Mouse (Mus musculus) forebrain, embryonic 10.5 days (tissue): ENCODE results near the gene Nudc. TPM values are rescaled to one million over a fixed set of nuclear protein-coding genes. Genes with fewer than 3 reads are reported as not detected.
"Not testable (repeated sequence)": the region's sequence is repeated elsewhere in the genome, so short reads cannot be mapped to it uniquely, and the experiment has no call there.

Source experiments
- DNase-seq: peaks from one replicate; pipeline ENCODE4 v3.0.0-alpha.2; 2017; ENCODE audit warnings: low spot score; ENCODE audit errors: extremely low spot score
- H3K27ac ChIP-seq: fragments of 300-500 bp; sonication (generic); 2 replicates; pipeline ENCODE4 v1.5.1; 2016; ENCODE audit warnings: mild to moderate bottlenecking
- H3K27me3 ChIP-seq: fragments of 300-500 bp; sonication (generic); 2 replicates; pipeline ENCODE4 v1.6.1; 2016; ENCODE audit warnings: mild to moderate bottlenecking; ENCODE audit not compliant: poor library complexity, severe bottlenecking
- H3K36me3 ChIP-seq: fragments of 300-500 bp; sonication (generic); replicated peaks from 2 replicates; pipeline ENCODE4 v1.6.1; 2016; ENCODE audit warnings: mild to moderate bottlenecking, moderate library complexity
- H3K4me1 ChIP-seq: fragments of 300-500 bp; sonication (generic); 2 replicates; pipeline ENCODE4 v1.6.1; 2016
- H3K4me3 ChIP-seq: fragments of 300-500 bp; sonication (generic); 2 replicates; pipeline ENCODE4 v1.5.1; 2016; ENCODE audit warnings: mild to moderate bottlenecking, moderate library complexity
- H3K9me3 ChIP-seq: fragments of 300-500 bp; sonication (generic); 2 replicates; pipeline ENCODE4 v1.6.1; 2016; ENCODE audit warnings: mild to moderate bottlenecking, moderate library complexity
- WGBS: fragments of 180-500 bp; shearing (Covaris S2); methylation state at CpG from one replicate; pipeline ENCODE4 v1.1.7; 2016; 5-methylcytosine and 5-hydroxymethylcytosine counted together
- polyA plus RNA-seq: library from polyadenylated mRNA; unstranded; fragments of >200 nt; fragmentation: Nextera tagmentation; extraction: Ambion mirVana; gene quantifications from 2 replicates; pipeline ENCODE4 v1.2.1, GENCODE M21; 2016

Gene Nudc
- polyA plus RNA-seq, 1 experiment from 2014 or later: 475 TPM

DNA sequence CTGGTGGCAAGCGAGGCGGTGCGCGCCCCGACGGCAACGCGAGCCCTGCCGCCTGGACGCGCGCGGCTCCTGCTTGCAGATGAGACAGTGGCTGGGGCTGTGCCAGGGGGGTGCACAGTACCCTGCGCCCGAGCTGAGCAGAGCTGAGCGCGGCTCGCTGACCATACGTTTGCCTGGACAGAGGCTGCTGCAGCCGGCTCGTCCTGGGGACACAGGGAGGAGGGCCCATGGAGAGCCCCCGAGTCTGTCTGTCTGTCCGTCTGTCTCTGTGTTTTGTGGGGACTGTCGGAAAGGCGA, 26.5 kb downstream of the Nudc start:
- DNase-seq: no peak
- Histone ChIP-seq H3K27me3 (peaks cover 60% of the 10 kb centered on the region), H3K4me1 (peaks cover 9% of the 10 kb centered on the region), H3K9me3 (no peaks in the 10 kb centered on the region), H3K36me3 (no peaks in the 10 kb centered on the region), H3K4me3 (peak overlapping the region; percentile 50), H3K27ac (no peak overlapping the region; the same call in 1 of the 2 replicates)
- 7% methylated on average over 25 of the region's 25 CpGs for WGBS

DNA sequence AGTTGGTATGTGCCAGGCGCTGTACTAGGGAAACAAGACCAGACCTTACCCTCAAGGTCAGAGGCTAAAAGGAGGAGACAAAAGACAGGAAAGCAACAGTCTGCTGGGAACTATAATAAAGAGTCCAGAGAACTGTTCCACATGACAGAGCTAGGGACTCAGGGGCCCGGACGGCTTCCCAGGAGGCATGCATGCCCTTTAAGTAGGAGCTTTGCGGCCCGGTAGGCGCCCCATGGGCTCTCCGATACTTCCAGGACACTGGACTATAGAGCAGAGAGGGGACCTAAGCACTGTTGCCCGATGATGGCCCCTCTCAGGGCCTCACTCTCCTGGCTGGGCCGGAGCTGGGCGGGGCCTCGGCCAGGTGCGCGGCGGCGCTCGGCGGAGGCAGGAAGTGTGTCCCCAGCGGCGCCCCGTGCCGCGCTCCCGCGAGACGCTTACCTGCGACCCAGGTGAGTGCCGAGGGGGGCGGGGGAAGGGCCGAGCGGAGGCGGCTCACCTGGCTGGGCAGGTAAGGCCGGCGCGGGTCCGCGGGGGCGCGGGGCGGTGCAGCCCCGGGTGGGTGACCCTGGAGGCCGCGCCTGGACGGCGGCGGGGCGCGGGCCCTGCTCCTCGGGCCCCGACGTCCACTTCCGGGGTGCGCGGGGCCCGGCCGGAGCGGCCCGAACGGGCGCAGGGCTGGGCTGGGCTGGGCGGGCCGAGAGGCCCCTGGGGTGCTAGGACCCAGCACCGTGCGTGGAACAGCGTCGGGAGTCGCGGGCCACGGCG, 27.0 kb downstream of the Nudc start, which contains the start of gene Kdf1:
TSS of gene Kdf1 (plus strand) at position 363 of the 768 bp plus-strand sequence.
- DNase-seq: no peak
- Histone ChIP-seq H3K4me3 (peak within 1 kb of the TSS; percentile 50), H3K27me3 (peaks cover 60% of the 10 kb centered on the region), H3K27ac (peak within 1 kb of the TSS; percentile 67; the same call in 1 of the 2 replicates), H3K4me1 (peaks cover 9% of the 10 kb centered on the region), H3K9me3 (no peaks in the 10 kb centered on the region), H3K36me3 (no peaks in the 10 kb centered on the region)
- 4% methylated on average over 49 of the region's 69 CpGs for WGBS

DNA sequence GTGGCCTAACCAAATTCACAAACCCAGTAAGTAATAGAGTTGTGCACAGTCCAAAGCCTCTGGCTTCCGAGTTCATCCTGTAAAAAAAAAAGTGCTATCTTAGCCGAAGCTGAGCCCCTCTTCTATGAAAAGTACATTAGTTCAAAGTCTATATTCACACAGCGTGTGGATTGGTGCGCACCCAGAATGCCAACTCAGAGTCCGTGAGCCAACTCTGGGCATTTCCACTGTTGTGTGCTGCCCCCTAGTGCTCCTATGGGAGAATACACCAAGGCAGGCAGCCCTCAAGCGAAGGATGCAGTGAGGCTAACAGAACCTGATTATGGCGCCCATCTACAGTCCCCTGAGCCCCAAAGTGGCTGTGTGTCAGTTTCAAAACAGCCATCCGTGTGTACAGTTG, 32.8 kb downstream of the Nudc start:
- 17% methylated on average over 8 of the region's 8 CpGs for WGBS

DNA sequence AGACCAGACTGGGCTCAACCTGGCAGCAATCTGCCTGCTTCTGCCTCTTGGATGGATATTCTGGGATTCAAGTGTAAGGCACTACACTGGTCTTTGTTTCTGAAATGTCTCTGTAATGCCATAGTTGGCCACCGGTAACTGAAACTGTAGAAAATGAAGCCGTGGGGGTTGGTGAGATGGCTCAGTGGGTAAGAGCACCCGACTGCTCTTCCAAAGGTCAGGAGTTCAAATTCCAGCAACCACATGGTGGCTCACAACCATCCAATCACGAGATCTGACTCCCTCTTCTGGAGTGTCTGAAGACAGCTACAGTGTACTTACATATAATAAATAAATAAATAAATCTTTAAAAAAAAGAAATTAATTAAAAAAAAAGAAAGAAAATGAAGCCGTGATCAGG, 33.3 kb downstream of the Nudc start:
- DNase-seq: not testable (repeated sequence)
- WGBS: 58% methylated on average over 5 of the region's 5 CpGs

More for the DNA sequence above, 32.8 kb downstream of the Nudc start:
- Histone ChIP-seq H3K4me1 (no peaks in the 10 kb centered on the region), H3K4me3 (no peak overlapping the region), H3K9me3 (no peaks in the 10 kb centered on the region), H3K27ac (no peak overlapping the region), H3K36me3 (no peaks in the 10 kb centered on the region), H3K27me3 (peaks cover 38% of the 10 kb centered on the region)
- peak; percentile 67 for DNase-seq

DNA sequence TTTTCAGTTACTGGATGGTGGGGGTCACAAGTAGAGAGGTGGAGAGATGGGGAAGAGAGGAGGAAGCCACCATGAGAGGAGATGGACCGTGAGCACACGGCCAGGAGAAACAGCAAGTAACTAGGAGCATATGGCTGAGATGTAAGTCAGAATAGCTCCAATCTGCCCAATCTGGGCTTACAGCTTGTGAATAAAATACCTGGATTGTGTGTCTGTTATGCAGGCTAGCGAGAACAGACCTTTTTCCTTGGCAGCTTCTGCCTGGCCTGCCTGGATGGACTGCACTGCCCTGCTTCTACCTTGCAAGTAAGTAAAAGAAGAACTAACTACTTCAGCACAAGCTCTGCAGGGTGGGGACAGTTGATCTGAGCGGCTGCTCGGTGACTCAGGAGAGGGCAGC, 34.7 kb downstream of the Nudc start:
- no peak overlapping the region for H3K27ac ChIP-seq
- WGBS: 77% methylated on average over 5 of the region's 5 CpGs
- no peaks in the 10 kb centered on the region for H3K36me3 ChIP-seq
- no peaks in the 10 kb centered on the region for H3K9me3 ChIP-seq
- DNase-seq: no peak
- H3K27me3 ChIP-seq: peaks cover 38% of the 10 kb centered on the region
- H3K4me1 ChIP-seq: no peaks in the 10 kb centered on the region
- no peak overlapping the region for H3K4me3 ChIP-seq

More for the DNA sequence above, 33.3 kb downstream of the Nudc start:
- H3K27ac ChIP-seq, H3K4me1 ChIP-seq, H3K4me3 ChIP-seq, H3K9me3 ChIP-seq, H3K36me3 ChIP-seq: not testable (repeated sequence)
- H3K27me3 ChIP-seq: peaks cover 37% of the 10 kb centered on the region

DNA sequence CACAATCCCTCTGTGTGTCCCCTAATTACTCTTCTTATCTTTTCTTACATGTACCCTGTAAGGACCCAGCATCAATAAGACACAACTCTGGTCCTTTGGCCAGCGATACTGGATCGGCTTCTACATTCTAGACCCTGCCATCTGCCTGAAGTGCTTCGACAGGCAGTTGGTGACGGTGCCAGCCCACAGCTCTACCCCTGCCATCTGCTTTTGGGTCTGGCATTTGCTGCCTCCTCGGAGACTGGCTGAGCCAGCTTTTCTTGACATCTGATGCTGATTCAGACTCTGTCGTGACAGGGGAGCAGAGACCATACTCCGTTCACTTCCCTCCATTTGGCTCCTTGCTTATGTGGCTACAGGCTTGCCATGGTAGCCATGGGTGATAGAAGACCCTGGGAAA, 36.8 kb downstream of the Nudc start:
- WGBS: 87% methylated on average over 7 of the region's 7 CpGs
- H3K4me3 ChIP-seq: no peak overlapping the region
- no peaks in the 10 kb centered on the region for H3K9me3 ChIP-seq
- H3K36me3 ChIP-seq: no peaks in the 10 kb centered on the region
- H3K27ac ChIP-seq: no peak overlapping the region
- peaks cover 56% of the 10 kb centered on the region for H3K27me3 ChIP-seq
- H3K4me1 ChIP-seq: no peaks in the 10 kb centered on the region
- DNase-seq: no peak

DNA sequence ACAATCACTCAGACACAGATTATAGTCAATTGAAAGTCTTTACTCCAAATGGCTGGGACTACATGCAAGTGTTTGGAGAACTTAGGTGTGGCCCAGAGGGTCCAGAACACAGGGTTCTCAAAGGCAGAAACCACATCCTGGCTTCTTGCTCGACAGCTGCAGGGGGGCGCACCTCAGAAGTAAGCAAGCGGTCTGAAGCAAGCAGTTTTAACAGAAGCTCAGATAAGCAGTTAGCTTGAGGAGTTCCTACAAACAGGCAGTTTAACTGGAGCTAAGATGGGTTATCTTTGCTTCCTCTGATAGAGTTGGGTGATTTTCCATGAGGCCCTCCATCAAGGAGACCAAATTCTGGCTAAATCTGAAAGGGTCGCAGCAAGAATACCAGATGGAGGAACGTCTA, 39.2 kb downstream of the Nudc start:
- peaks cover 79% of the 10 kb centered on the region for H3K27me3 ChIP-seq
- H3K4me3 ChIP-seq: no peak overlapping the region
- no peaks in the 10 kb centered on the region for H3K36me3 ChIP-seq
- no peaks in the 10 kb centered on the region for H3K9me3 ChIP-seq
- no peak for DNase-seq
- no peaks in the 10 kb centered on the region for H3K4me1 ChIP-seq
- no peak overlapping the region for H3K27ac ChIP-seq
- WGBS: 81% methylated on average over 5 of the region's 5 CpGs

DNA sequence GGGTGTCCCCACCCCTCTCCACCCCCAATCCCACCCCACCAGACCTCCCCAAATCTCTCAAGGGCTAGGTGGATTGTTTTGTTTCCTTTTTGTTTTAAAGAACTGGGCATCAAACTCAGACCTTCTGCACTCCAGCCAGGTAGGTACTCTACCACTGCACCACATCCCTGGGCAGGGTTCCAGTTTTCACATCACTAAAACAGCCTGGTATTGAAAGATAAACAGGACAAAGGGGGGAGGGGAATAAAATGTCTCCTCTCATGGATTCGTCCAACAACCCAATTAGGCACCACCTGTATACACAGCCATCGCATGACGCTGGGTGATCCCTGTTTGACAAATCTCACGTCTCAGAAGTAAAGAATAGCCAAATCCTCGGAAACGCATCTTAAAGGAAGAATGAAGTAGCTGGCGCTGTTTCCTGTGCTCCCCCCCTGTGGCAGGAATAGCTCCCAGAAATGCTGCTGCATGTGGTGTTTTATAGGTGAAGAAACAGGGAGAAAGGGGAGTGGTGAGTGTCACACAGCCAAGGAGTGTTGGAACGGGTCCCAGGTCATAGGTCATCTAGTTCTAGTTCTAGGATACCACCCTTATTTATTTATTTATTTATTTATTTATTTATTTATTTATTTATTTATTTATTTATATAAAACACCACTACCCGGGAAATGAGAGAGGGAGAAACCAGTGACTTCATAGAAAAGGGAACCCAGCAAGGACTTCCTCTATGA, 40.9 kb downstream of the Nudc start:
- 72% methylated on average over 9 of the region's 9 CpGs for WGBS
- no peak for DNase-seq
- Histone ChIP-seq H3K36me3 (no peaks in the 10 kb centered on the region), H3K27ac (no peak overlapping the region), H3K9me3 (no peaks in the 10 kb centered on the region), H3K4me1 (no peaks in the 10 kb centered on the region), H3K27me3 (peaks cover 88% of the 10 kb centered on the region), H3K4me3 (no peak overlapping the region)

DNA sequence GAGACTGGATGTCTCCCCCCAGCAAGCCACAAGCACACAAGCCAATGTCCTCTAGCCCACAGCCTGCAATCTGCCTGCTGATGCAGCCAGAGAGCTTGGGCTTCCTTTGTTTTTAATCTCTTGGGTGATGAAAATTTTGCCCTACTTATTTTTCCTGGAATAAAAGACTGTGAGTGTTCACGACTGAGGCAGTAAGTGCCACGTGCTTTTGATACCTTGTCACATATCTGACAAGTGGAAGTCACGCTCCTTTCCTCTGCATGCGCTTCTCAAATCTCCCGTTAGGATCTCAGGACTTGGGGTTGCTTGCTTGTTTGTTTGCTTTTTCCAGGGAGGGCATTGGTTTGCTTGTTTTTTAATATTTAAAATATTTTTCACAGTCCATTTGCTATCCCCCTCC, 41.5 kb downstream of the Nudc start:
- Histone ChIP-seq H3K27ac (no peak overlapping the region), H3K27me3 (peaks cover 94% of the 10 kb centered on the region), H3K4me3 (no peak overlapping the region), H3K4me1 (0 out of 2 replicates have a peak, but pooled peaks cover 3% of the 10 kb centered on the region), H3K36me3 (no peaks in the 10 kb centered on the region), H3K9me3 (no peaks in the 10 kb centered on the region)
- WGBS: 75% methylated on average over 5 of the region's 5 CpGs
- no peak for DNase-seq

DNA sequence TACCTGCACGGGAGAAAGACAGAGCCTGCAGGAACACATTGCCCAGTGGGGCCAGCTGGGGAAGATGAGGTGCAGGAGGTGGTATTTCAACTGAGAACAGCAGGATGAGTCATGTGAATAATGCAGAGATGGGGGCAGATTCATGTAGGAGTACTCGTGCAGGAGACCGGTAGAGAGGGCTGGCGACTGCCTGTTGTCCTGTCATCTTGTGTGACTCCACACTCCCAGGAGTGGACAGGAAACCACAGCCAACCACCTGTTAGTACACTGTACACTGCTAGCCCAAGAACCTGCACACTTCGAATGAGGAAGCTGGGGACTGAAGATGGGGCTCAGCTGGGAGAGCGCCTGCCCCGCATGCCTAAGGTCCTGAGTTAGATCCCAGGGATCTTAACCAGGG, 44.3 kb downstream of the Nudc start:
- Histone ChIP-seq H3K36me3 (no peaks in the 10 kb centered on the region), H3K27me3 (peaks cover 97% of the 10 kb centered on the region), H3K4me1 (peaks cover 28% of the 10 kb centered on the region), H3K9me3 (no peaks in the 10 kb centered on the region), H3K27ac (no peak overlapping the region), H3K4me3 (no peak overlapping the region)
- DNase-seq: no peak
- WGBS: 62% methylated on average over 7 of the region's 7 CpGs

DNA sequence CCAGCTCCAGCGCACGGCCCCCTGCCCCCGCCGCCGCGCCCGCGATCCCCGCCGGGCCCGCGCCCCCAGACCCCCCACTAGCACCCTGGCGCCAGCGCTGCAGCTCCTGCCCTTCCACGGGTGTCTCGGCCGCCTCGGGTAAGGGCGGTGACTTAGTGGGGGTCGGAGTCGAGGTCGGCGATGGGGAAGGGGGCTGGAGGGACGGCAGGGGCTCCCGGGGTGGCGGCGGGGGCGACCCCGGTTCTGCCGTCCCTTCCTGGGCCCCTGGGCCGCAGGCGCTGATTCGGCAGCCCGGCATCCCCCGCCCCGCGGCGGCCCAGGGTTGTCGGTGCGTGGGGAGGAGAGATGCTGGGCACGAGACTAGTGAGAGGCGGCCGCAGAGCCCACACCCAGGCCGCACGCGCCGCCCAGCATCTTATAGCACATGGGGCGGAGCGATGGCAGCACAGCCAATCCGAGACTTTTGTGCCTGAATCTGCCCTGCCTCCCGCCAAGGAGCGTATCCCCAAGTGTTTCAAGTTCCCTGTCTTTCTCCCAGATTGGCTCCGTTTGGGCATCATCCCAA, 47.6 kb downstream of the Nudc start, which contains the start of gene Trnp1:
TSS of gene Trnp1 (minus strand) at position 391 of the 565 bp plus-strand sequence.
- no peaks in the 10 kb centered on the region for H3K36me3 ChIP-seq
- peak within 1 kb of the TSS; percentile 73 for H3K4me3 ChIP-seq
- DNase-seq: peak; percentile 79
- no peaks in the 10 kb centered on the region for H3K9me3 ChIP-seq
- H3K27me3 ChIP-seq: peaks cover 99% of the 10 kb centered on the region
- WGBS: under 1% methylated on average over 53 of the region's 53 CpGs
- H3K4me1 ChIP-seq: peaks cover 38% of the 10 kb centered on the region
- H3K27ac ChIP-seq: peak within 1 kb of the TSS; percentile 73

DNA sequence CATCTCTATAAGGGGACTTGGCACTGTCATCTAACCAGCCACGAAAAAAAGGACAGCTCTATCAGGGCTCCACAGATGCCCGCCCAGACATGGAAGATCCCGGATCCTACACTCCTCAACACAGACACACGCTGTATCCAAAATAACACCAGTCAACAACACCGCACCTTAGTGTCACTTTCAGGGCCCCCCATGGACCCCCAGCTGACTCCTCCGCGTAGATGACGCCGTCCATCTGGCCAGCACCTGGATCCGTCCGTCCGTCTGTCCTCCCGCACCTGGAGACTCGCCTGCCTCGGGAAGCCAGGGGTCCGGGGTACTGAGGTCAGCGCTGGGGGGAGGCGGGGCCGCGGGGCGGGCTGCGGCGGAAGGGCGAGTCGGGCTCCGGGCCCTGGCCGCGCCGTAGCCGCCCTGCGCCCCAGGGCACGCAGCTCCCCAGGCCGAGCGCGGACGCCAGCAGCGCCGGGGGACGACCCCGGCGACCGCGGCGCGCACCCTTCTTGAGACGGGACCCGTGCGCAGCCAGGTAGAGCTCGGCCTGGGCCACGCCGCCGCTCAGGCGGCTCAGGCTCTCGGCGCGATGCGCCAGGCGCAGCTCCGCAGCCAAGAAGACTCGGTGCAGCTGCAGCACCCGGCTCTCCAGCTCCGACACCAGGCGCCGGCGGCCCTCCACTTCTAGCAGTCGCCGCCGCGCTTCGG, 48.2 kb downstream of the Nudc start:
- DNase-seq: no peak
- H3K4me3 ChIP-seq: peak overlapping the region; percentile 73
- H3K9me3 ChIP-seq: no peaks in the 10 kb centered on the region
- peaks cover 38% of the 10 kb centered on the region for H3K4me1 ChIP-seq
- H3K27ac ChIP-seq: peak overlapping the region; percentile 73
- WGBS: under 1% methylated on average over 70 of the region's 70 CpGs
- H3K27me3 ChIP-seq: peaks cover 96% of the 10 kb centered on the region
- H3K36me3 ChIP-seq: no peaks in the 10 kb centered on the region
